Mouse (Mus musculus) E14TG2a.4 (cell line): ENCODE results near the gene Vav3.

Source experiments
- CTCF ChIP-seq: conservative IDR thresholded peaks from 2 replicates; pipeline ENCODE4 v1.5.1; 2014; ENCODE audit warnings: low read length
- NANOG ChIP-seq: IDR thresholded peaks from 2 replicates; pipeline ENCODE4 v1.6.1; 2014; ENCODE audit warnings: borderline replicate concordance, low read length, mixed read lengths

GRCm38 (mm10) chr3:109332755-109333154, 7.7 kb upstream of the Vav3 start:
- TF ChIP-seq CTCF (no peak), NANOG (no peak)
